Mouse (Mus musculus) liver, embryonic 16.5 days (tissue): ENCODE results near the gene Lrp6. TPM values are rescaled to one million over a fixed set of nuclear protein-coding genes. Genes with fewer than 3 reads are reported as not detected.

Source experiments
- ATAC-seq: fragments of 200-750 bp; cut with Nextera tagmentation; 2 replicates; pipeline ENCODE4 v1.8.0; 2017; ENCODE audit warnings: low read depth, mild to moderate bottlenecking, moderate number of reproducible peaks, moderate library complexity
- H3K27ac ChIP-seq: fragments of 300-500 bp; sonication (generic); 2 replicates; pipeline ENCODE4 v1.5.1; 2014; ENCODE audit warnings: mild to moderate bottlenecking, low read length
- H3K27me3 ChIP-seq: fragments of 300-500 bp; sonication (generic); 2 replicates; pipeline ENCODE4 v1.6.1; 2014; ENCODE audit warnings: low read depth, low read length, mixed read lengths; ENCODE audit not compliant: control insufficient read depth, insufficient read depth
- H3K36me3 ChIP-seq: fragments of 300-500 bp; sonication (generic); 2 replicates; pipeline ENCODE4 v1.6.1; 2014; ENCODE audit warnings: mild to moderate bottlenecking; ENCODE audit not compliant: control insufficient read depth, insufficient read depth
- H3K4me1 ChIP-seq: fragments of 300-500 bp; sonication (generic); 2 replicates; pipeline ENCODE4 v1.6.1; 2014; ENCODE audit warnings: low read depth, low read length, mixed read lengths; ENCODE audit not compliant: control insufficient read depth
- H3K4me2 ChIP-seq: fragments of 300-500 bp; sonication (generic); 2 replicates; pipeline ENCODE4 v1.6.1; 2014; ENCODE audit warnings: low read depth, low read length, mixed read lengths
- H3K4me3 ChIP-seq: fragments of 300-500 bp; sonication (generic); 2 replicates; pipeline ENCODE4 v1.5.1; 2014; ENCODE audit warnings: low read depth, mild to moderate bottlenecking, low read length
- H3K9ac ChIP-seq: fragments of 300-500 bp; sonication (generic); 2 replicates; pipeline ENCODE4 v1.6.1; 2014; ENCODE audit warnings: low read depth, low read length
- H3K9me3 ChIP-seq: fragments of 300-500 bp; sonication (generic); replicated peaks from 2 replicates; pipeline ENCODE4 v1.6.1; 2016; ENCODE audit warnings: low read length; ENCODE audit not compliant: control insufficient read depth
- WGBS: fragments of 180-500 bp; shearing (Covaris S2); extraction: QIAGEN DNeasy Blood & Tissue Kit; methylation state at CpG from one replicate; pipeline ENCODE4 v1.1.7; 2014; ENCODE audit not compliant: insufficient replicate concordance; 5-methylcytosine and 5-hydroxymethylcytosine counted together
- polyA plus RNA-seq: library from polyadenylated mRNA; unstranded; fragments of >200 nt; fragmentation: Nextera tagmentation; extraction: Ambion mirVana; gene quantifications from 2 replicates; pipeline ENCODE4 v1.2.1, GENCODE M21; 2015

Gene Lrp6
- polyA plus RNA-seq, 1 experiment from 2014 or later: 7.8 TPM

GRCm38 (mm10) chr6:134470857-134471256 is 95.9 kb downstream of the Lrp6 start:
- peak; percentile 85 for ATAC-seq
- no peak overlapping the region for H3K9ac ChIP-seq
- WGBS: 31% methylated on average over 14 of the region's 14 CpGs

GRCm38 (mm10) chr6:134469297-134469696 is 97.5 kb downstream of the Lrp6 start:
- Histone ChIP-seq H3K4me1 (peaks cover 7% of the 10 kb centered on the region), H3K36me3 (peaks cover 6% of the 10 kb centered on the region), H3K27ac (no peak overlapping the region), H3K9me3 (no peaks in the 10 kb centered on the region), H3K4me3 (no peak overlapping the region), H3K27me3 (no peaks in the 10 kb centered on the region), H3K9ac (no peak overlapping the region), H3K4me2 (no peak overlapping the region)
- no peak for ATAC-seq
- 82% methylated on average over 2 of the region's 2 CpGs for WGBS

More at GRCm38 (mm10) chr6:134470857-134471256, 95.9 kb downstream of the Lrp6 start:
- no peaks in the 10 kb centered on the region for H3K9me3 ChIP-seq
- H3K4me2 ChIP-seq: peak overlapping the region; percentile 27; the same call in 1 of the 2 replicates
- no peak overlapping the region for H3K27ac ChIP-seq
- H3K27me3 ChIP-seq: no peaks in the 10 kb centered on the region
- H3K36me3 ChIP-seq: peaks cover 2% of the 10 kb centered on the region; the same call in 1 of the 2 replicates
- H3K4me3 ChIP-seq: no peak overlapping the region
- H3K4me1 ChIP-seq: peaks cover 7% of the 10 kb centered on the region

- Histone ChIP-seq H3K4me2 (no peak overlapping the region), H3K9me3 (no peaks in the 10 kb centered on the region), H3K36me3 (peaks cover 8% of the 10 kb centered on the region), H3K4me3 (no peak overlapping the region), H3K4me1 (peaks cover 7% of the 10 kb centered on the region), H3K9ac (no peak overlapping the region), H3K27ac (no peak overlapping the region), H3K27me3 (no peaks in the 10 kb centered on the region)
- ATAC-seq: no peak
- WGBS: 80% methylated on average over 10 of the region's 10 CpGs
Observed at GRCm38 (mm10) chr6:134466671-134467229, 100.0 kb downstream of the Lrp6 start.

GRCm38 (mm10) chr6:134461175-134461574 is 105.6 kb downstream of the Lrp6 start:
- peaks cover 10% of the 10 kb centered on the region for H3K36me3 ChIP-seq
- no peak for ATAC-seq
- no peaks in the 10 kb centered on the region for H3K27me3 ChIP-seq
- H3K9me3 ChIP-seq: no peaks in the 10 kb centered on the region
- 75% methylated on average over 6 of the region's 6 CpGs for WGBS
- no peak overlapping the region for H3K9ac ChIP-seq
- no peak overlapping the region for H3K27ac ChIP-seq
- no peak overlapping the region for H3K4me2 ChIP-seq
- H3K4me3 ChIP-seq: no peak overlapping the region
- no peaks in the 10 kb centered on the region for H3K4me1 ChIP-seq

- WGBS: 81% methylated on average over 1 of the region's 1 CpGs
- no peak for ATAC-seq
- Histone ChIP-seq H3K27ac (no peak overlapping the region), H3K9ac (no peak overlapping the region), H3K4me1 (no peaks in the 10 kb centered on the region), H3K9me3 (no peaks in the 10 kb centered on the region), H3K36me3 (peaks cover 14% of the 10 kb centered on the region), H3K4me3 (no peak overlapping the region), H3K27me3 (no peaks in the 10 kb centered on the region), H3K4me2 (no peak overlapping the region)
Observed at GRCm38 (mm10) chr6:134458376-134458775, 108.4 kb downstream of the Lrp6 start.

- WGBS: 82% methylated on average over 1 of the region's 1 CpGs
- peaks cover 26% of the 10 kb centered on the region for H3K36me3 ChIP-seq
Observed at GRCm38 (mm10) chr6:134454093-134454492, 112.7 kb downstream of the Lrp6 start.

GRCm38 (mm10) chr6:134450661-134451119 is 116.1 kb downstream of the Lrp6 start:
- Histone ChIP-seq H3K9me3 (no peaks in the 10 kb centered on the region), H3K4me3 (no peak overlapping the region), H3K9ac (no peak overlapping the region), H3K4me1 (no peaks in the 10 kb centered on the region), H3K36me3 (peaks cover 23% of the 10 kb centered on the region), H3K4me2 (no peak overlapping the region), H3K27me3 (no peaks in the 10 kb centered on the region), H3K27ac (no peak overlapping the region)
- no peak; the same call in 1 of the 2 replicates for ATAC-seq
- 66% methylated on average over 14 of the region's 14 CpGs for WGBS

More at GRCm38 (mm10) chr6:134454093-134454492, 112.7 kb downstream of the Lrp6 start:
- ATAC-seq: peak; percentile 70
- H3K4me1 ChIP-seq: no peaks in the 10 kb centered on the region
- no peak overlapping the region for H3K4me3 ChIP-seq
- no peaks in the 10 kb centered on the region for H3K27me3 ChIP-seq
- H3K9ac ChIP-seq: no peak overlapping the region
- H3K9me3 ChIP-seq: no peaks in the 10 kb centered on the region
- no peak overlapping the region for H3K27ac ChIP-seq
- no peak overlapping the region for H3K4me2 ChIP-seq

DNA sequence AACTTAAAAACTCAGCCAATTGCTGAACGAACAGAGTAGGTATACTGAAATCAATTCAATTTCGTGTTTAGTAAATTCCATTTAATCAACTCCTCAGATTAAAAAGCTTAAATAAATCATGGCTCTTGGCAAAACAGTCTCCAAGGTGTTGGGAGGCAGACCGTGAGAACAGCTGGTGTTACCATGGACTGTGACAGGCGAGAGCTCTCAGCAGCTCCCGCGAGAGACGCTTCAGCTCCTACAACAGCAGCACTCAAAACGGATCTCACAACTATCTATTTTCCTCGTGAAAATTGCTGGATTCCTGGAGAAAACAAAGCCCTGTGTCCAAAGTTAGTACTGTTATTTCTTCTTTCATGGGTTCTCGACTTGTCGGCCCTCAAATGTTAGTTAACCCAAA is 116.8 kb downstream of the Lrp6 start:
- H3K27ac ChIP-seq: no peak overlapping the region
- H3K4me2 ChIP-seq: no peak overlapping the region
- H3K9me3 ChIP-seq: no peaks in the 10 kb centered on the region
- WGBS: 79% methylated on average over 11 of the region's 11 CpGs
- no peak overlapping the region for H3K4me3 ChIP-seq
- no peaks in the 10 kb centered on the region for H3K27me3 ChIP-seq
- no peak overlapping the region for H3K9ac ChIP-seq
- H3K4me1 ChIP-seq: no peaks in the 10 kb centered on the region
- H3K36me3 ChIP-seq: peaks cover 17% of the 10 kb centered on the region
- no peak for ATAC-seq

GRCm38 (mm10) chr6:134448451-134448850 is 118.3 kb downstream of the Lrp6 start:
- Histone ChIP-seq H3K36me3 (peaks cover 14% of the 10 kb centered on the region), H3K9me3 (no peaks in the 10 kb centered on the region), H3K27ac (no peak overlapping the region), H3K4me3 (no peak overlapping the region), H3K4me2 (no peak overlapping the region), H3K27me3 (no peaks in the 10 kb centered on the region), H3K9ac (no peak overlapping the region), H3K4me1 (peaks cover 6% of the 10 kb centered on the region)
- ATAC-seq: no peak
- WGBS: 86% methylated on average over 12 of the region's 12 CpGs
